9 mouse cellular contexts compared by ENCODE assay signal in the genomic region with DNA sequence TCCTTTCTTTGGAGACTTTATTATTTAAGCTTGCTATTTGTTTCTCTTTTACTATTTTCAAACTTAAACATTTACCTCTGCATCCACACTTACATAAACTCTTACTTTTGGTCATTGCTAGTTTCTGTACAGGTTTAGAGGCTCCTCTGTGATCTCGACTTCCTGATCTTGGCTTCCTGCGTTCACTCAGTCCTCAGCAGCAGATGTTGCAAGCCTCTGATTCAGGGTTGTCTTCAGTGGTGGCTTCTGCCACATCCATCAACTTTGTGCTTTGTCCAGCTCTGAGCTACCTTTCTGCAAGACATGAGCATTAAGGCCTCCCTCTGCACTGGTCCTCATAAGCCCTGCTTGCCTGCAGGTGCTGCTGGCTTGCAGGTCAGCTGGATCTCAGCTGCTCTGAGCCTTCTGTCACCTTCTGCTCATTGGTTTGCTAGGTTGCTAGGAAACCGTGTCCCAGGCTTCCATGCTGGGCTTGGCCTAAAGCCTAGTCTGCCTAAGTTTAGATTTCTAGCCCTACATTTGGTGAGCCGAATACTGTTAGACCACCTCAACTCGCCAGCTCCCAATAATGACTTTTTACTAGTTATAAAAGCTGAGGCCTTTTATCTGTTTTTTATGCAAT. TPM values are rescaled to one million over a fixed set of nuclear protein-coding genes. Genes with fewer than 3 reads are reported as not detected.
DNase-seq lines count a peak whose midpoint lies in the region; ATAC-seq and TF ChIP-seq lines count a peak whose summit lies in the region.
"Had no signal": no experiment of that assay in that cellular context is flagged by ENCODE, and none has a peak within 500 bp of the region (broad histone marks: within the 10 kb centered on the region; RNA-seq: fewer than 3 reads in every experiment).

No protein-coding gene starts in this region.

- H3K36me3 ChIP-seq in megakaryocyte, embryonic 14.5 days (replicated peaks; ENCODE audit: low read length) = peaks cover 9% of the 10 kb centered on the region
- H3K36me3 ChIP-seq: limb, embryonic 15.5 days had no signal

- ATAC-seq in hematopoietic stem cell, adult 5-6 weeks (replicated peaks in 1 of 2; ENCODE audit: insufficient read depth in 1 of 2, low FRiP score in 2 of 2, low TSS enrichment in 1 of 2, low read depth in 1 of 2, poor library complexity in 2 of 2, severe bottlenecking in 2 of 2) = peak; percentile 32 to 36; a peak in 1 of 4 replicates

- TF ChIP-seq CTCF in bone marrow macrophage, adult 2 months (IDR thresholded peaks at IDR 0.05; ENCODE audit: low read depth, low read length) = no peak

- TF ChIP-seq POLR2A in bone marrow macrophage, adult 2 months (IDR thresholded peaks at IDR 0.05; ENCODE audit: borderline replicate concordance, low read depth, low read length) = no peak

- no peaks in the 10 kb centered on the region for H3K27me3 ChIP-seq in megakaryocyte, embryonic 14.5 days (replicated peaks)
- H3K27me3 ChIP-seq: limb, embryonic 15.5 days had no signal

- H3K27ac ChIP-seq in bone marrow macrophage, adult 2 months (ENCODE audit: insufficient read depth, low read depth, low read length) = 0 out of 2 replicates have a peak overlapping the region, but pooled peaks have one; percentile 17
- H3K27ac ChIP-seq: limb, embryonic 15.5 days had no signal

- H3K4me3 ChIP-seq in bone marrow macrophage, adult 2 months (ENCODE audit: insufficient read depth, low read length) = no peak overlapping the region
- peak overlapping the region; percentile 77 for H3K4me3 ChIP-seq in megakaryocyte, embryonic 14.5 days (replicated peaks)
- H3K4me3 ChIP-seq: limb, embryonic 15.5 days had no signal

- peaks cover 5% of the 10 kb centered on the region for H3K4me1 ChIP-seq in bone marrow macrophage, adult 2 months (ENCODE audit: control insufficient read depth, insufficient read depth, low read length)
- H3K4me1 ChIP-seq in megakaryocyte, embryonic 14.5 days = peaks cover 27% of the 10 kb centered on the region
- H3K4me1 ChIP-seq: limb, embryonic 15.5 days had no signal

- H3K9me3 ChIP-seq in megakaryocyte, embryonic 14.5 days = peaks cover 6% of the 10 kb centered on the region
- H3K9me3 ChIP-seq: limb, embryonic 15.5 days had no signal

- peak; percentile 78 for DNase-seq in 416B (ENCODE audit: low read depth)
- DNase-seq in urinary bladder, postnatal 36 days (ENCODE audit: low spot score in 2 of 2) = no peak
- DNase-seq in lung, postnatal 4 days = no peak
- DNase-seq in adrenal gland, postnatal 14 days = no peak
- no peak for DNase-seq in urinary bladder, postnatal 14 days (ENCODE audit: low spot score)

RNA-seq across cellular contexts. Expression of a gene that starts 8.8 kb away (rescaled TPM):
- 346 and 376 TPM in 2 replicates for polyA plus RNA-seq in bone marrow macrophage, adult 2 months (2012; ENCODE audit: insufficient read depth, insufficient read length, missing spikeins)
- total RNA-seq in hematopoietic stem cell, adult 5-6 weeks (2017) = 60.5 and 99.3 TPM in 2 replicates
- polyA plus RNA-seq in megakaryocyte, embryonic 14.5 days (2012; ENCODE audit: insufficient read depth, low replicate concordance) = 0.70 TPM in 1 of 2 replicates, not detected in the other
- total RNA-seq in adrenal gland, postnatal 14 days (2021) = 2.6 and 7.7 TPM in 2 replicates

RNA-seq across cellular contexts. Expression of a gene that starts 20.1 kb away (rescaled TPM):
- 177 and 179 TPM in 2 replicates for polyA plus RNA-seq in bone marrow macrophage, adult 2 months (2012; ENCODE audit: insufficient read depth, insufficient read length, missing spikeins)
- total RNA-seq in hematopoietic stem cell, adult 5-6 weeks (2017) = 1.9 and 2.3 TPM in 2 replicates
- 0.31 TPM in 1 of 2 replicates, not detected in the other for polyA plus RNA-seq in megakaryocyte, embryonic 14.5 days (2012; ENCODE audit: insufficient read depth, low replicate concordance)
- total RNA-seq in adrenal gland, postnatal 14 days (2021) = 0.74 and 2.7 TPM in 2 replicates
